Mouse (Mus musculus) left cerebral cortex, adult 11 months (tissue): ENCODE results near the gene Cmtm2a.
"Not testable (repeated sequence)": the region's sequence is repeated elsewhere in the genome, so short reads cannot be mapped to it uniquely, and the experiment has no call there.

Experiments used
- DNase-seq: peaks from one replicate; pipeline ENCODE4 v3.0.0; 2022; ENCODE audit warnings: low spot score

The Cmtm2a gene

GRCm38 (mm10) chr8:104293081-104293480, at the start of gene Cmtm2a:
Cmtm2a (minus strand) TSS chr8:104293181.
- DNase-seq: not testable (repeated sequence)

- no peak for DNase-seq
Observed at GRCm38 (mm10) chr8:104342426-104342825, 49.4 kb upstream of the Cmtm2a start.

- DNase-seq: no peak
Observed at GRCm38 (mm10) chr8:104341678-104342077, 48.7 kb upstream of the Cmtm2a start.

- DNase-seq: peak; percentile 17
Observed at GRCm38 (mm10) chr8:104341106-104341561, 48.2 kb upstream of the Cmtm2a start.

GRCm38 (mm10) chr8:104340233-104341105, 47.5 kb upstream of the Cmtm2a start:
- peak; percentile 46 for DNase-seq

- DNase-seq: no peak
Observed at GRCm38 (mm10) chr8:104339983-104340232, 46.9 kb upstream of the Cmtm2a start.

GRCm38 (mm10) chr8:104339229-104339982, 46.4 kb upstream of the Cmtm2a start, which contains the start of gene Cmtm3:
Cmtm3 (plus strand) TSS chr8:104339410.
- no peak for DNase-seq

GRCm38 (mm10) chr8:104337890-104338289, 44.9 kb upstream of the Cmtm2a start:
- no peak for DNase-seq

- DNase-seq: no peak
Observed at GRCm38 (mm10) chr8:104336806-104337205, 43.8 kb upstream of the Cmtm2a start.

- DNase-seq: no peak
Observed at GRCm38 (mm10) chr8:104334196-104334595, 41.2 kb upstream of the Cmtm2a start.

GRCm38 (mm10) chr8:104333786-104334185, 40.8 kb upstream of the Cmtm2a start:
- DNase-seq: no peak

- no peak for DNase-seq
Observed at GRCm38 (mm10) chr8:104332665-104333631, 40.0 kb upstream of the Cmtm2a start.

GRCm38 (mm10) chr8:104321930-104322329, 28.9 kb upstream of the Cmtm2a start, which contains the start of gene Cmtm2b:
Cmtm2b (plus strand) TSS chr8:104322230.
- DNase-seq: not testable (repeated sequence)

- not testable (repeated sequence) for DNase-seq
Observed at GRCm38 (mm10) chr8:104321267-104321666, 28.3 kb upstream of the Cmtm2a start, which contains the start of gene Gm11020. Gm11020 (plus strand) TSS chr8:104321567.

- DNase-seq: no peak
Observed at GRCm38 (mm10) chr8:104313311-104313710, 20.3 kb upstream of the Cmtm2a start.

- DNase-seq: not testable (repeated sequence)
Observed at GRCm38 (mm10) chr8:104312023-104312422, 19.0 kb upstream of the Cmtm2a start.

GRCm38 (mm10) chr8:104309441-104310155, 16.6 kb upstream of the Cmtm2a start, which contains the start of the genes Gm45711 and Cmtm1:
Gm45711 (minus strand) TSS chr8:104310081.
Cmtm1 (minus strand) TSS chr8:104310145.
- DNase-seq: not testable (repeated sequence)

GRCm38 (mm10) chr8:104308341-104308740, 15.4 kb upstream of the Cmtm2a start:
- not testable (repeated sequence) for DNase-seq

- no peak for DNase-seq
Observed at GRCm38 (mm10) chr8:104304962-104305361, 12.0 kb upstream of the Cmtm2a start.

GRCm38 (mm10) chr8:104302536-104302935, 9.6 kb upstream of the Cmtm2a start:
- DNase-seq: not testable (repeated sequence)

- not testable (repeated sequence) for DNase-seq
Observed at GRCm38 (mm10) chr8:104301577-104301976, 8.6 kb upstream of the Cmtm2a start.
